In the genomic region with DNA sequence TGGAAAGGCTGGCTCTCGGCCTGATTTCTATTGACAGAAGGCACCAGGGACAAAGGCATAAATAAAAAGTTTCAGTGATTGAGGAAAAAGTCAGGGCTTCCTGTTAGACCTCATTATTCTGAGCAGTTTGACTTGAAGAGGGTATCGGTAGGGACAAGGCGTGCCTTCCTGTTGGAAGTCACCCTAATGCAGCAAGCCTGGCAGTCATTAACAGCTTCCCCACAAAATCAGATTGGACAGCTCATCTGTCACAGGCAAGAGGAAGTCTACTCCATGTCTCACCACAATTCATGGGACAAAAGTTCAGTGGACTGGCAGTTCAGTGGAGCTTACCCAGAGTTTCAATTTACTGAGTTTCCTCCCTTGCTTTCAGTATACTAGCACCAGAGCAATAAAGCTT, we compare ENCODE assay signal across 18 mouse cellular contexts.
A peak's percentile ranks its signal among the peaks of the same experiment; 100 is the strongest.
DNase-seq lines count a peak whose midpoint lies in the region; ATAC-seq and TF ChIP-seq lines count a peak whose summit lies in the region.
"Had no signal": no experiment of that assay in that cellular context is flagged by ENCODE, and none has a peak within 500 bp of the region (broad histone marks: within the 10 kb centered on the region; RNA-seq: fewer than 3 reads in every experiment).

No protein-coding gene starts in this region.

- H3K27ac ChIP-seq in heart, postnatal 0 days (ENCODE audit: low read depth): no peak overlapping the region
- H3K27ac ChIP-seq in heart, embryonic 11.5 days (ENCODE audit: low read depth, low read length): no peak overlapping the region
- H3K27ac ChIP-seq in hindbrain, postnatal 0 days: no peak overlapping the region
- H3K27ac ChIP-seq in forebrain, embryonic 14.5 days (ENCODE audit: low read depth, low read length): no peak overlapping the region
- H3K27ac ChIP-seq: heart, embryonic 10.5 days; liver, embryonic 12.5 days had no signal

- no peak for TF ChIP-seq CTCF in heart, postnatal 0 days (IDR thresholded peaks at IDR 0.05; ENCODE audit: low read depth)
- TF ChIP-seq CTCF in brain, embryonic 14.5 days (IDR thresholded peaks at IDR 0.05; ENCODE audit: borderline replicate concordance, extremely low read depth, insufficient read depth, insufficient read length): no peak
- no peak for TF ChIP-seq CTCF in hindbrain, postnatal 0 days (IDR thresholded peaks at IDR 0.05; ENCODE audit: low read depth)

- DNase-seq in heart, postnatal 0 days (ENCODE audit: low spot score): peak; percentile 5
- peak; percentile 1 for DNase-seq in layer of hippocampus, adult 9-11 months
- DNase-seq in layer of hippocampus, postnatal 36 days: no peak
- DNase-seq in brain, embryonic 14.5 days (ENCODE audit: low read depth): peak; percentile 15
- DNase-seq in hindbrain, postnatal 0 days (ENCODE audit: low spot score): peak; percentile 20
- no peak for DNase-seq in forebrain, embryonic 14.5 days (ENCODE audit: low spot score)
- no peak for DNase-seq in spleen, postnatal 36 days (ENCODE audit: low spot score in 2 of 2)
- DNase-seq: cerebellum, adult 2 months; gastrocnemius, postnatal 14 days; heart, postnatal 4 days; right cerebral cortex, postnatal 14 days had no signal

- H3K9me3 ChIP-seq in heart, postnatal 0 days (replicated peaks; ENCODE audit: control insufficient read depth, low read length): no peaks in the 10 kb centered on the region
- H3K9me3 ChIP-seq in heart, embryonic 11.5 days (replicated peaks; ENCODE audit: control insufficient read depth, low read length): no peaks in the 10 kb centered on the region
- no peaks in the 10 kb centered on the region for H3K9me3 ChIP-seq in hindbrain, postnatal 0 days (ENCODE audit: low read length)
- H3K9me3 ChIP-seq in forebrain, embryonic 14.5 days (replicated peaks; ENCODE audit: control insufficient read depth, low read length): no peaks in the 10 kb centered on the region
- H3K9me3 ChIP-seq: heart, embryonic 10.5 days; liver, embryonic 12.5 days; megakaryocyte, embryonic 14.5 days had no signal

- H3K27me3 ChIP-seq in heart, postnatal 0 days (ENCODE audit: control insufficient read depth, insufficient read depth, low read length): no peaks in the 10 kb centered on the region
- H3K27me3 ChIP-seq in heart, embryonic 11.5 days (ENCODE audit: control insufficient read depth, insufficient read depth, low read length): no peaks in the 10 kb centered on the region
- H3K27me3 ChIP-seq in hindbrain, postnatal 0 days (ENCODE audit: insufficient read depth, low read length): no peaks in the 10 kb centered on the region
- no peaks in the 10 kb centered on the region for H3K27me3 ChIP-seq in forebrain, embryonic 14.5 days (replicated peaks; ENCODE audit: control insufficient read depth, insufficient read depth, low read length)
- H3K27me3 ChIP-seq: liver, embryonic 12.5 days; megakaryocyte, embryonic 14.5 days; Patski had no signal

- 39% methylated on average over 3 of the region's 3 CpGs for whole genome bisulfite sequencing in heart, postnatal 0 days
- 43% methylated on average over 3 of the region's 3 CpGs for WGBS in heart, embryonic 11.5 days (ENCODE audit: insufficient replicate concordance)
- 35% methylated on average over 3 of the region's 3 CpGs for WGBS in hindbrain, postnatal 0 days
- 62% methylated on average over 3 of the region's 3 CpGs for WGBS in forebrain, embryonic 14.5 days

- no peak for ATAC-seq in heart, postnatal 0 days (ENCODE audit: insufficient read depth, low read depth)
- ATAC-seq in heart, embryonic 11.5 days (replicated peaks; ENCODE audit: insufficient number of reproducible peaks, low FRiP score, low TSS enrichment): no peak
- no peak for ATAC-seq in hindbrain, postnatal 0 days
- no peak for ATAC-seq in forebrain, embryonic 14.5 days
- ATAC-seq: intestine, postnatal 0 days; liver, embryonic 12.5 days; lung, postnatal 0 days; Patski had no signal

- TF ChIP-seq POLR2A in brain, embryonic 14.5 days (IDR thresholded peaks at IDR 0.05; ENCODE audit: borderline replicate concordance, extremely low read depth, insufficient read depth, insufficient read length, poor library complexity, severe bottlenecking): no peak

- no peak overlapping the region for H3K4me3 ChIP-seq in heart, postnatal 0 days (ENCODE audit: low read depth, low read length)
- no peak overlapping the region for H3K4me3 ChIP-seq in heart, embryonic 11.5 days (ENCODE audit: low read depth, low read length)
- no peak overlapping the region for H3K4me3 ChIP-seq in hindbrain, postnatal 0 days (ENCODE audit: low read length)
- H3K4me3 ChIP-seq in forebrain, embryonic 14.5 days (ENCODE audit: low read depth, low read length): no peak overlapping the region
- H3K4me3 ChIP-seq: heart, embryonic 10.5 days; liver, embryonic 12.5 days; megakaryocyte, embryonic 14.5 days had no signal

- no peak overlapping the region for H3K9ac ChIP-seq in heart, postnatal 0 days (replicated peaks; ENCODE audit: low read depth, low read length)
- H3K9ac ChIP-seq in heart, embryonic 11.5 days (ENCODE audit: low read depth, low read length): no peak overlapping the region
- no peak overlapping the region for H3K9ac ChIP-seq in hindbrain, postnatal 0 days (replicated peaks; ENCODE audit: low read length)
- H3K9ac ChIP-seq in forebrain, embryonic 14.5 days (ENCODE audit: low read length): no peak overlapping the region
- H3K9ac ChIP-seq: liver, embryonic 12.5 days had no signal

- H3K36me3 ChIP-seq in heart, postnatal 0 days (replicated peaks; ENCODE audit: control insufficient read depth, insufficient read depth, low read length): no peaks in the 10 kb centered on the region
- no peaks in the 10 kb centered on the region for H3K36me3 ChIP-seq in heart, embryonic 11.5 days (ENCODE audit: control insufficient read depth, insufficient read depth, low read length)
- no peaks in the 10 kb centered on the region for H3K36me3 ChIP-seq in hindbrain, postnatal 0 days (ENCODE audit: insufficient read depth, low read length)
- no peaks in the 10 kb centered on the region for H3K36me3 ChIP-seq in forebrain, embryonic 14.5 days (ENCODE audit: control insufficient read depth, insufficient read depth, low read length)
- H3K36me3 ChIP-seq: heart, embryonic 10.5 days; liver, embryonic 12.5 days had no signal

- H3K4me2 ChIP-seq in heart, postnatal 0 days (ENCODE audit: low read depth, low read length): no peak overlapping the region
- H3K4me2 ChIP-seq in heart, embryonic 11.5 days: no peak overlapping the region
- no peak overlapping the region for H3K4me2 ChIP-seq in hindbrain, postnatal 0 days (ENCODE audit: low read depth, low read length)
- H3K4me2 ChIP-seq in forebrain, embryonic 14.5 days (ENCODE audit: low read length): no peak overlapping the region
- H3K4me2 ChIP-seq: liver, embryonic 12.5 days had no signal

- TF ChIP-seq EP300 in heart, postnatal 0 days (IDR thresholded peaks at IDR 0.05; ENCODE audit: low read depth): no peak

- H3K4me1 ChIP-seq in heart, postnatal 0 days (ENCODE audit: control insufficient read depth, insufficient read depth): no peaks in the 10 kb centered on the region
- H3K4me1 ChIP-seq in heart, embryonic 11.5 days (ENCODE audit: control insufficient read depth, insufficient read depth, low read length): no peaks in the 10 kb centered on the region
- H3K4me1 ChIP-seq in hindbrain, postnatal 0 days (ENCODE audit: insufficient read depth, low read length): no peaks in the 10 kb centered on the region
- H3K4me1 ChIP-seq in forebrain, embryonic 14.5 days (ENCODE audit: control insufficient read depth, insufficient read depth, low read length): no peaks in the 10 kb centered on the region
- H3K4me1 ChIP-seq: heart, embryonic 10.5 days; liver, embryonic 12.5 days; megakaryocyte, embryonic 14.5 days had no signal

Comparison
In these comparisons a context has a peak if more than half of its experiments do, and no peak if none do; other contexts are left out.
1. DNase-seq: peak in heart, postnatal 0 days (single experiment), layer of hippocampus, adult 9-11 months (single experiment), brain, embryonic 14.5 days (single experiment) and hindbrain, postnatal 0 days (single experiment); none in layer of hippocampus, postnatal 36 days (0 of 2), forebrain, embryonic 14.5 days (single experiment) and spleen, postnatal 36 days (0 of 2).